13 mouse cellular contexts compared by ENCODE assay signal in genomic region chr14:45478977-45479806, GRCm38 (mm10). TPM values are rescaled to one million over a fixed set of nuclear protein-coding genes. Genes with fewer than 3 reads are reported as not detected.
DNase-seq lines count a peak whose midpoint lies in the region; ATAC-seq and TF ChIP-seq lines count a peak whose summit lies in the region.
"Had no signal": no experiment of that assay in that cellular context is flagged by ENCODE, and none has a peak within 500 bp of the region (broad histone marks: within the 10 kb centered on the region; RNA-seq: fewer than 3 reads in every experiment).

No protein-coding gene starts in this region.

- peaks cover 17% of the 10 kb centered on the region for H3K4me1 ChIP-seq in heart, embryonic 10.5 days
- H3K4me1 ChIP-seq in kidney, embryonic 15.5 days: peaks cover 25% of the 10 kb centered on the region
- H3K4me1 ChIP-seq in neural tube, embryonic 14.5 days (ENCODE audit: control insufficient read depth, insufficient read depth, low read length): no peaks in the 10 kb centered on the region
- H3K4me1 ChIP-seq in neural tube, embryonic 15.5 days: peaks cover 9% of the 10 kb centered on the region; the same call in 1 of the 2 replicates
- no peaks in the 10 kb centered on the region for H3K4me1 ChIP-seq in stomach, postnatal 0 days (replicated peaks; ENCODE audit: control insufficient read depth, insufficient read depth)

- H3K4me2 ChIP-seq in kidney, embryonic 15.5 days: no peak overlapping the region
- H3K4me2 ChIP-seq in neural tube, embryonic 14.5 days (ENCODE audit: low read depth, low read length): no peak overlapping the region
- no peak overlapping the region for H3K4me2 ChIP-seq in neural tube, embryonic 15.5 days
- H3K4me2 ChIP-seq in stomach, postnatal 0 days (replicated peaks; ENCODE audit: low read depth): no peak overlapping the region

- DNase-seq in heart, embryonic 10.5 days (ENCODE audit: low spot score): no peak
- DNase-seq in heart, postnatal 4 days: no peak
- DNase-seq in kidney, postnatal 36 days: no peak
- DNase-seq in stomach, postnatal 0 days (ENCODE audit: low spot score): no peak
- DNase-seq in cerebellum, adult 11-12 months: no peak
- DNase-seq: adrenal gland, postnatal 10 days; kidney, adult 9 months; thymus, postnatal 14 days had no signal

- H3K27me3 ChIP-seq in heart, embryonic 10.5 days (ENCODE audit: insufficient read depth, poor library complexity, severe bottlenecking): no peaks in the 10 kb centered on the region
- no peaks in the 10 kb centered on the region for H3K27me3 ChIP-seq in kidney, embryonic 15.5 days
- H3K27me3 ChIP-seq in neural tube, embryonic 14.5 days (ENCODE audit: control insufficient read depth, insufficient read depth, low read length): no peaks in the 10 kb centered on the region
- H3K27me3 ChIP-seq in neural tube, embryonic 15.5 days (replicated peaks): no peaks in the 10 kb centered on the region
- no peaks in the 10 kb centered on the region for H3K27me3 ChIP-seq in stomach, postnatal 0 days (ENCODE audit: control insufficient read depth, insufficient read depth, low read length)

- no peak for TF ChIP-seq EP300 in stomach, postnatal 0 days (optimal IDR thresholded peaks at IDR 0.05)

- no peak overlapping the region for H3K9ac ChIP-seq in kidney, embryonic 15.5 days
- no peak overlapping the region for H3K9ac ChIP-seq in neural tube, embryonic 14.5 days (replicated peaks; ENCODE audit: low read depth, low read length)
- no peak overlapping the region for H3K9ac ChIP-seq in neural tube, embryonic 15.5 days (replicated peaks)
- H3K9ac ChIP-seq in stomach, postnatal 0 days (ENCODE audit: low read length): no peak overlapping the region

- TF ChIP-seq CTCF in stomach, postnatal 0 days (IDR thresholded peaks at IDR 0.05; ENCODE audit: low read depth): no peak

- whole genome bisulfite sequencing in heart, embryonic 10.5 days: 52% methylated on average over 9 of the region's 9 CpGs
- 39% methylated on average over 9 of the region's 9 CpGs for WGBS in kidney, embryonic 15.5 days
- 72% methylated on average over 9 of the region's 9 CpGs for WGBS in neural tube, embryonic 14.5 days
- WGBS in neural tube, embryonic 15.5 days: 73% methylated on average over 9 of the region's 9 CpGs
- WGBS in stomach, postnatal 0 days: 32% methylated on average over 9 of the region's 9 CpGs

- peak overlapping the region; percentile 33; the same call in 1 of the 2 replicates for H3K27ac ChIP-seq in heart, embryonic 10.5 days
- H3K27ac ChIP-seq in kidney, embryonic 15.5 days: peak overlapping the region; percentile 52
- peak overlapping the region; percentile 28; the same call in 1 of the 2 replicates for H3K27ac ChIP-seq in neural tube, embryonic 14.5 days (ENCODE audit: low read depth, low read length)
- no peak overlapping the region for H3K27ac ChIP-seq in neural tube, embryonic 15.5 days (replicated peaks)
- peak overlapping the region; percentile 6; the same call in 1 of the 2 replicates for H3K27ac ChIP-seq in stomach, postnatal 0 days (replicated peaks)
- H3K27ac ChIP-seq: macrophage had no signal

- ATAC-seq in kidney, embryonic 15.5 days (replicated peaks; ENCODE audit: low FRiP score): no peak
- no peak for ATAC-seq in neural tube, embryonic 14.5 days (ENCODE audit: low read depth)
- no peak for ATAC-seq in neural tube, embryonic 15.5 days (ENCODE audit: low FRiP score)
- ATAC-seq in stomach, postnatal 0 days (ENCODE audit: low FRiP score, low TSS enrichment): no peak
- ATAC-seq: forebrain, embryonic 14.5 days had no signal

- peaks cover 62% of the 10 kb centered on the region for H3K36me3 ChIP-seq in heart, embryonic 10.5 days
- H3K36me3 ChIP-seq in kidney, embryonic 15.5 days: peaks cover 57% of the 10 kb centered on the region
- H3K36me3 ChIP-seq in neural tube, embryonic 14.5 days (ENCODE audit: control insufficient read depth, insufficient read depth, low read length): peaks cover 7% of the 10 kb centered on the region; the same call in 1 of the 2 replicates
- H3K36me3 ChIP-seq in neural tube, embryonic 15.5 days: peaks cover 28% of the 10 kb centered on the region
- peaks cover 9% of the 10 kb centered on the region for H3K36me3 ChIP-seq in stomach, postnatal 0 days (ENCODE audit: control insufficient read depth, insufficient read depth, low read length)

- H3K9me3 ChIP-seq in heart, embryonic 10.5 days: no peaks in the 10 kb centered on the region
- no peaks in the 10 kb centered on the region for H3K9me3 ChIP-seq in kidney, embryonic 15.5 days (replicated peaks)
- H3K9me3 ChIP-seq in neural tube, embryonic 14.5 days (ENCODE audit: control insufficient read depth, low read length): no peaks in the 10 kb centered on the region
- no peaks in the 10 kb centered on the region for H3K9me3 ChIP-seq in neural tube, embryonic 15.5 days (replicated peaks)
- H3K9me3 ChIP-seq in stomach, postnatal 0 days (ENCODE audit: control insufficient read depth, low read length): no peaks in the 10 kb centered on the region

- no peak overlapping the region for H3K4me3 ChIP-seq in heart, embryonic 10.5 days
- no peak overlapping the region for H3K4me3 ChIP-seq in kidney, embryonic 15.5 days (replicated peaks)
- H3K4me3 ChIP-seq in neural tube, embryonic 14.5 days (ENCODE audit: low read depth, low read length): no peak overlapping the region
- H3K4me3 ChIP-seq in neural tube, embryonic 15.5 days (replicated peaks): no peak overlapping the region
- no peak overlapping the region for H3K4me3 ChIP-seq in stomach, postnatal 0 days (ENCODE audit: low read depth, low read length)

RNA-seq across cellular contexts. Expression of gene Fermt2, which starts 50.7 kb away (rescaled TPM):
- 175 and 176 TPM in 2 replicates for polyA plus RNA-seq in heart, embryonic 10.5 days (2016; fragmentation: Nextera tagmentation; extraction: Ambion mirVana)
- 100 to 1,000 TPM; 311 to 341 TPM for total RNA-seq in heart, postnatal 4 days (2021)
- polyA plus RNA-seq in kidney, embryonic 15.5 days (2015; fragmentation: Nextera tagmentation; extraction: Ambion mirVana): 168 and 181 TPM in 2 replicates
- 61.1 and 67.9 TPM in 2 replicates for polyA plus RNA-seq in neural tube, embryonic 14.5 days (2014; fragmentation: Nextera tagmentation; extraction: Ambion mirVana)
- polyA plus RNA-seq in neural tube, embryonic 15.5 days (2015; fragmentation: Nextera tagmentation; extraction: Ambion mirVana): 78.7 and 103 TPM in 2 replicates
- polyA plus RNA-seq in stomach, postnatal 0 days (2015; fragmentation: Nextera tagmentation; extraction: Ambion mirVana): 176 and 189 TPM in 2 replicates
- polyA plus RNA-seq: macrophage had no signal
